Mouse (Mus musculus): ENCODE measurements around the gene Phf14.

DNA sequence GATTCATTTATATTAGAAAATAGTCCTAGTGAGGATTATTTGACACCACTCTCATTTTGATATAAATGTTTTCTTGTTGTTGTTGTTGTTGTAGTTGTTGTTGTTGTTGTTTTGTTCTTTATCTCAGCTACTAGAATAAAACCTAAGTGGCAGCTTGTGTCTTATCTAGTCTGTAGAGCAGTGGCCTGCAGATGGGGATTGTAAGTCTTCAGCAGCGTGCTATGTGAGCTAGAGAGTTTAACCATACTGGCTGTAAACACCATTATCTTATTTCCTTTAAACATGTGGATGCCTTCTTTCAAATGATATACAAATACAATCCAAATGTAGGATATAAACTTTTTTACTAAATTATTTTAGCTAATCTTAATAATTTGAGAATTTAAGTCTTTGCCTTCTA lies 98.4 kb downstream of the Phf14 start:
- no peak for TF ChIP-seq CTCF (IDR thresholded peaks at IDR 0.05; ENCODE audit: low read depth)
- no peak for TF ChIP-seq EP300 (IDR thresholded peaks at IDR 0.05; ENCODE audit: low read depth)

Data from heart, postnatal 0 days (tissue).